Mouse (Mus musculus) E14TG2a.4 (cell line): ENCODE measurements at regions not wholly inside any gene's neighbourhood (a gene's known extent, or its start where the extent isn't known, plus 50 kb on each side); places are given as distances from the start of the nearest gene placed in this dataset.

ENCODE experiments used
- CTCF ChIP-seq: conservative IDR thresholded peaks from 2 replicates; pipeline ENCODE4 v1.5.1; 2014; ENCODE audit warnings: low read length
- NANOG ChIP-seq: IDR thresholded peaks from 2 replicates; pipeline ENCODE4 v1.6.1; 2014; ENCODE audit warnings: borderline replicate concordance, low read length, mixed read lengths
- POU5F1 ChIP-seq: IDR thresholded peaks from 2 replicates; pipeline ENCODE4 v1.6.1; 2014; ENCODE audit warnings: low read length, borderline replicate concordance

DNA sequence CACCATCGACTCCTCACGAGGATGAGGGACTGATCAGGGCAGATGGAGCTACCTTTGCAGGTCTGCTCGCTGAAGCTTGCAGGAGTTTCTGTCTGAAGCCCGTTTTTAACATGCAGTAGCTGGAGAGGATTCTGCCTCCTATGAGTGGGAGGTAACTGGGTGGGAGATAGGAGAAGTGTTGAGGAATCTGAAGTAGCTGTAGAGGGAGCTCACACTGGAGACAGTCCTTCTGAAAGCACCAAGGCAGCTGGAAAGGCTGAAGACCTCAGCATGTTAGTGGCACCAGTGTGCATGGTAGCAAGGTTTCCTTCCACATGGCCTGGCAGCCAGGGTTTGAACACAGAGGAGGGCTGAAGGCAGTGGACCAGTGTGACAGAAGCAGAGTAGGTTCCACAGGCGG lies 254.5 kb downstream of the Drd1 start:
- TF ChIP-seq CTCF (no peak), NANOG (no peak), POU5F1 (no peak)
